Mouse (Mus musculus) G1E (cell line): ENCODE data around the gene Diaph3. TPM values are rescaled to one million over a fixed set of nuclear protein-coding genes. Genes with fewer than 3 reads are reported as not detected.

ENCODE experiments used
- ATAC-seq: 2 replicates; pipeline ENCODE4 v1.8.0; 2016; ENCODE audit warnings: mild to moderate bottlenecking; ENCODE audit not compliant: insufficient number of reproducible peaks, poor library complexity, low FRiP score, severe bottlenecking; ENCODE audit errors: extremely low read depth
- DNase-seq: peaks from one replicate; pipeline ENCODE4 v3.0.0; 2012; ENCODE audit warnings: low spot score
- H3K27me3 ChIP-seq: 2 replicates; pipeline ENCODE4 v1.6.1; 2012; ENCODE audit warnings: mild to moderate bottlenecking, low read length, inconsistent platforms; ENCODE audit not compliant: insufficient read depth
- H3K36me3 ChIP-seq: replicated peaks from 2 replicates; pipeline ENCODE3; 2012; ENCODE audit warnings: mild to moderate bottlenecking, inconsistent platforms
- H3K4me1 ChIP-seq: 2 replicates; pipeline ENCODE4 v1.6.1; 2012; ENCODE audit warnings: low read depth, low read length, inconsistent platforms, mixed read lengths; ENCODE audit not compliant: insufficient read depth
- H3K4me3 ChIP-seq: 2 replicates; pipeline ENCODE4 v1.5.1; 2012; ENCODE audit warnings: low read depth, mild to moderate bottlenecking, inconsistent platforms, low read length, moderate library complexity, mixed read lengths
- H3K9me3 ChIP-seq: replicated peaks from 2 replicates; pipeline ENCODE4 v1.6.1; 2012; ENCODE audit warnings: inconsistent platforms
- CTCF ChIP-seq: IDR thresholded peaks from 2 replicates; pipeline ENCODE4 v1.5.1; 2012; ENCODE audit warnings: low read depth, low read length, inconsistent platforms, mixed read lengths
- GATA1 ChIP-seq: IDR thresholded peaks from 2 replicates; pipeline ENCODE4 v1.6.1; 2012; ENCODE audit warnings: borderline replicate concordance, low read length, inconsistent platforms, mixed read lengths
- GATA2 ChIP-seq: IDR thresholded peaks from 2 replicates; pipeline ENCODE4 v1.6.1; 2012; ENCODE audit warnings: low read depth, low read length, inconsistent platforms, borderline replicate concordance
- POLR2AphosphoS5 ChIP-seq: IDR thresholded peaks from 2 replicates; pipeline ENCODE4 v1.6.1; 2012; ENCODE audit warnings: low read depth, low read length, inconsistent platforms; ENCODE audit not compliant: insufficient replicate concordance
- TAL1 ChIP-seq: conservative IDR thresholded peaks from 2 replicates; pipeline ENCODE4 v1.6.1; 2012; ENCODE audit warnings: low read depth, low read length, inconsistent platforms, mixed read lengths
- polyA plus RNA-seq: library from polyadenylated mRNA; stranded (reverse); fragments of >175 nt; gene quantifications from 2 replicates; pipeline ENCODE4 v1.2.3, GENCODE M21; 2012
- total RNA-seq, 2 experiments: library from RNA; stranded (forward) in 1 of 2; stranded (reverse) in 1 of 2; fragments of 200-1000 nt in 1 of 2; fragments of >200 nt in 1 of 2; fragmentation: Nextera tagmentation in 1 of 2; gene quantifications; 2 replicates each; pipeline ENCODE4 v1.2.3; 2014 to 2017

Diaph3 gene
- total and polyA plus RNA-seq, 3 experiments = 70.5 to 213 (median 152) TPM

DNA sequence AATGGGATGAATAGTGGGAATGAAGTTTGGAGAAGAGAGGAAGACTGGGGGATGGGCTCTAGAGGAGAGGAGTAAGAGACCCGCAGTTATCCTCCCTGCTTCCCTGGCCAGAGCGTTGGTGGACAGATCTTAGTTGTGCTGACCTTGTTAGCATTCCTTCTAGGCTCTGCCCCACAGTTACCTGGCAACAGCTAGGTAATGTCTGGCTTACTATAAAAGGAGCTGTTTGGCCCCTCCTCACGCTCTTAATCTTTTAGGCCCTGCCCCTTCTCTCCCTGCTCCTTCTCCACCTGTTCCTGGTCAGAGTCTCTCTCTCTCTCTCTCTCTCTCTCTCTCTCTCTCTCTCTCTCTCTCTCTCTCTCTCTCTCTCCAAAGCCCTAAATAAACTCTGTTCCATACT, 5.7 kb upstream of the Diaph3 start:
- no peak for ATAC-seq
- TF ChIP-seq GATA1 (no peak), TAL1 (no peak), CTCF (no peak), POLR2AphosphoS5 (no peak), GATA2 (no peak)
- Histone ChIP-seq H3K4me3 (no peak overlapping the region), H3K27me3 (peaks cover 10% of the 10 kb centered on the region), H3K9me3 (no peaks in the 10 kb centered on the region), H3K36me3 (no peaks in the 10 kb centered on the region), H3K4me1 (peaks cover 14% of the 10 kb centered on the region)
- DNase-seq = no peak

DNA sequence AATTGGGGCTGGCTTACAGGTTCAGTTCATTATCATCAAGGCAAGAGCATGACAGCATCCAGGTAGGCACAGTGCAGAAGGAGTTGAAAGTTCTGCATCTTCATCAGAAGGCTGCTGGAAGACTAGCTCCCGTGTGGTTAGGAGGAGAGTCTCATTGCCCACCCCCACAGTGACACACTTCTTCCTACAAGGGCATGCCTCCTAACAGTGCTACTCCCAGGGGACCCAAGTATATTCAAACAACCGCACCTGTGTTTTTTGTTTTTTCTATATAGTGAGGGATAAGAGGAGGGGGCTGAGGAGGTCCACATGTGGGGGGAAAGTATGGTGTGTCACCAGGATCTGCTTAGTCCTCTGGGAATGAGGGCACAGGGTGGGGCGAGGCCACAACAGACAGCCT, 4.3 kb upstream of the Diaph3 start:
- no peaks in the 10 kb centered on the region for H3K36me3 ChIP-seq
- DNase-seq = no peak
- no peak overlapping the region for H3K4me3 ChIP-seq
- peaks cover 20% of the 10 kb centered on the region for H3K4me1 ChIP-seq
- no peaks in the 10 kb centered on the region for H3K9me3 ChIP-seq
- H3K27me3 ChIP-seq = peaks cover 8% of the 10 kb centered on the region
- no peak for TF ChIP-seq TAL1
- ATAC-seq = no peak

DNA sequence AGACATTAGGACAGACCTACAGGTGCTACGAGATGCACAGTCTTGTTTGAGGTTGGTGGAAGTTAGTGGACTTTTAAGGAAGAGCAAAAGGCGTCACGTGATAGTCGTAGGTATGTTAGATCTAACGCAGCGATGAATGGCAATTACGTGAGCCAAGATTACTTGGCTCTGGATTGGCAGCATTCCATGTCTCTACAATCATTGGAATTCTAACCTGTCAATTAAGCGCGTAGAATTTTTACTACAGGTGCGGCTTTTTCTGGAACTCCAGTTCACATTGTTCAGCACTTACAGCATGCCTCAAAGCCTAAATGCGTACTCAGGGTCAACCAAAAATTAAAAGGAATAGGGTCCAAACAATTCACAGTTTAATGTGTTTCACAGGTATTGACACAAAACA, 742 bp upstream of the Diaph3 start:
- H3K4me3 ChIP-seq = no peak overlapping the region; the same call in 1 of the 2 replicates
- no peak for TF ChIP-seq POLR2AphosphoS5
- TF ChIP-seq GATA2 = no peak
- TF ChIP-seq GATA1 = no peak
- TF ChIP-seq CTCF = no peak
- TF ChIP-seq TAL1 = no peak
- peaks cover 15% of the 10 kb centered on the region for H3K36me3 ChIP-seq
- DNase-seq (no peak), ATAC-seq (no peak)
- no peaks in the 10 kb centered on the region for H3K9me3 ChIP-seq
- H3K27me3 ChIP-seq = no peaks in the 10 kb centered on the region
- peaks cover 32% of the 10 kb centered on the region for H3K4me1 ChIP-seq

DNA sequence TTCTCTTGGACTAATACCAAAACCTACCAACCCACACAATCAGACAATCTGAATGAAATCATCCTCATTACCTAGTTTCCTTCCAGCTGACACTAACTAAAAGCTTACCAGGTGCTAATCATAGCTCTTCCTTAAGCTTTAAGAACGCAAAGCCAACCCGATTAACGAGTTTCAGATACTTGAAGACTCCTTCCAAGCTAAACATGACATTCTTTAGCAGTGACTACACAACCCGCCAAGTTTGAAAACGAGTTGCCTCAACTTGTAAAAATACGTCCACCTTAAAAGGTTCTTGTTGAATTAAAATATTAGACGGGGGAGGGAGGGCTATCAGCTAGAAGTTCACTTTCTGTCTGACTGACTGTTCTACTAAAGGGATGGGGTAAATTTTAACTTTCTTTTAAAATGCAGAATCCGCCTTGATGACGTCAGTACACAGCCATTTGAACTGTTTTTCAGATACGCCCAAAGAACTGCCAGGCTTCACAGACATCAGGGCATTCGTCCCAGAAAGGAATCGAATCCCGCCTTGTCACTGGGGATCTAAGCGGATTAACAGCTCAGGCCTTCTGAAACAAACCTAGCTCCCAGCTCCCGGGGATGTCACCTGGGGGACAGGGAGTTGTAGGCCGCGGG, 590 bp downstream of the Diaph3 start:
- no peaks in the 10 kb centered on the region for H3K9me3 ChIP-seq
- H3K4me3 ChIP-seq = peak overlapping the region; percentile 86
- peak; percentile 26; the same call in 1 of the 2 replicates for ATAC-seq
- TF ChIP-seq GATA2 = no peak
- no peak for TF ChIP-seq POLR2AphosphoS5
- no peak for TF ChIP-seq TAL1
- TF ChIP-seq GATA1 = no peak
- no peak for TF ChIP-seq CTCF
- no peaks in the 10 kb centered on the region for H3K27me3 ChIP-seq
- peak; percentile 40 for DNase-seq
- peaks cover 32% of the 10 kb centered on the region for H3K4me1 ChIP-seq
- H3K36me3 ChIP-seq = peaks cover 19% of the 10 kb centered on the region

DNA sequence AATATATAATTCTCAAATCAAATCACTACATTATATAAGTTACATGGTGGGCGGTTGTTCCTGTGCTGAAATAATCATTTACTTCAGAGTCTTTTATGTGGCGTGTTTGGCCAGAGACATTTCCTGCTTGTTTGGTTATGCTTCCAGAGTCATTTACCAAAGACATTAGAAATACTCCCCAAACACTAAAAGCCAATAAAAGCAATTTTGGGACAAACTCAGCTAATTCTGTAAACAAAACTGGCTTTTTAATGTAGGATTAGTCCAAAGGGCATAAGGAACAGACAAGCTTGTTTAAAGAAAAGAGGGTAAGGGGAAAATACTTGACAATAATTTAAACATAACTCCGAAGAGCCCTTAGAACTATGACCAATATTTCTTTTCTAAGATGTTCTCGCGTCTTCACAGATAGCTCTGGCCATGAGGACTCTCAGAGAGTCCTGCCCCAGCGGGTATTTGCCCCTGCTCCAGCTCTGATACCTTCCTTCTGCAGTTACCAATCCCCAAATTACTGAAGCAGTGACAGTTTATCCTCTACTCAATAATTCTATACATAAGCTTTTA, 14.9 kb downstream of the Diaph3 start:
- no peak for TF ChIP-seq CTCF
- TF ChIP-seq TAL1 = no peak
- TF ChIP-seq POLR2AphosphoS5 = no peak
- TF ChIP-seq GATA1 = no peak
- TF ChIP-seq GATA2 = no peak
- ATAC-seq = no peak

DNA sequence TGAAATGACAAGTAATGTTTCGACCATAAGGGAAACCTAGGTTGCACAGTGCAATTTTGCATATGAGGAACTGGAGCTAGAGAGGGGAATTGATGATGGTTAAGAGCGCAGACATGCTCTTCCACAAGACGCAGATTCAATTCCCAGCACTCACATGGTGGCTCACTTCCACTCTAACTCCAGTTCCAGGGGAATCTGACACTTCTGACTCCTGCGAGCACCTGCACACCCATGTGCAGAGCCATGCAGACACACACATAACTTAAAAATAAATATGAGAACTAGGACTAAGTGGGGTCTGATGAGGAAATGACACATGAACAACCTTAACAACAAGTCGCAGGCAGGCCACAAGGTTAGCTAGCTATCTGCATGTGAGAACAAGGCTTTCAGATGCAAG, 15.5 kb downstream of the Diaph3 start:
- DNase-seq (no peak), ATAC-seq (no peak)
- H3K27me3 ChIP-seq = no peaks in the 10 kb centered on the region
- H3K9me3 ChIP-seq = no peaks in the 10 kb centered on the region
- H3K36me3 ChIP-seq = peaks cover 53% of the 10 kb centered on the region
- TF ChIP-seq TAL1 (no peak), GATA2 (no peak), CTCF (no peak), GATA1 (no peak), POLR2AphosphoS5 (no peak)
- H3K4me1 ChIP-seq = peaks cover 2% of the 10 kb centered on the region; the same call in 1 of the 2 replicates
- no peak overlapping the region for H3K4me3 ChIP-seq

More for the DNA sequence above, 14.9 kb downstream of the Diaph3 start:
- H3K36me3 ChIP-seq = peaks cover 56% of the 10 kb centered on the region
- no peak overlapping the region for H3K4me3 ChIP-seq
- no peaks in the 10 kb centered on the region for H3K27me3 ChIP-seq
- DNase-seq = no peak
- no peaks in the 10 kb centered on the region for H3K9me3 ChIP-seq
- H3K4me1 ChIP-seq = peaks cover 2% of the 10 kb centered on the region; the same call in 1 of the 2 replicates
